Mouse (Mus musculus) adrenal gland, postnatal 36 days (tissue): ENCODE data around the gene 1700012A03Rik. TPM values are rescaled to one million over a fixed set of nuclear protein-coding genes. Genes with fewer than 3 reads are reported as not detected.
A peak's percentile ranks its signal among the peaks of the same experiment; 100 is the strongest.

Source experiments
- DNase-seq, 2 experiments: peaks; one replicate each; pipeline ENCODE4 v3.0.0; 2021; ENCODE audit warnings: mixed read lengths in 1 of 2
- long read RNA-seq, 2 experiments: library from polyadenylated mRNA; stranded (forward); transcript quantifications; one replicate each; pipeline ENCODE4 v2.0.0; 2021; ENCODE audit warnings: borderline sequencing depth in 2 of 2
- total RNA-seq, 2 experiments: library from RNA; stranded (reverse); gene quantifications; 2 replicates each; pipeline ENCODE4 v1.2.3; 2021

1700012A03Rik gene
- not detected for total RNA-seq
- long read RNA-seq, experiment 1: 0 reads
- long read RNA-seq, experiment 2: 0 reads

DNA sequence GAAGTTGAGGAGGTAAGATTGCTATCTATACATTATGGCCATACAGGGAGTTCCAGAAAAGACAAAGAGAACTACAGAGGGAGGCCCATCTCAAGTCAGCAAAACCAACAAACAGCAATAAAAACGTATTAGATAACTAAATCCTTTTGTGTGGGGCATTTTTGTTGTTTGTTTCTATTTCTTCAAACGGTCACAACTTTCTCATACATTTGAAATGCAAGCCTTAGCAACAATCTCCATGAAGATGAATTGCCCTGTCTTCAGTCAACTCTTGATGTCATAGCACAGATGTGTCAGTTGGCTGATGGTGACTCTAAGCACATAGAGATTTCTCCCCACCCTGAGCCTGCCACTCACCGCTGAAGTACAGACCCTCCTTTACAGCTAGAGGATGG, at the start of gene 1700012A03Rik:
Gene 1700012A03Rik (plus strand): TSS at position 296 of the 395 bp plus-strand sequence.
- DNase-seq: no peak

DNA sequence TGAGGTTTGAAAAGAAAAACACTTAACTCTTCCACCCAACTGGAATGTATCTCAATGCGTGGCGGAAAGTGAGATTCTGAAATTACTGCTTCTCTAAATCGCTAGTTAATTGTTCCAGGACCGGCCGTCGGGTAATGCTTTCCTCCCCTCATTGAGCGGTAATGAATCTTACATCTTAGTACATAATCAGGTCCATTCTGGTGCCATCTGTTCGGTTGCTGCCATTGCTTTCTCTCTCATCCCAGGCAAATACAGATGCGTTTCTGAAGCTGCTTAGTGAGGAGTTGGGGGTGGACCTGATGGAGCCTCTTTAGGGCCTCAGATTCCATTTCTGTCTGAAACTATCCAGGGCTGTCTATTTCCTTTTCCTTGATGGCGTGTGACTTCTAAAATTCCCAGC, 45.8 kb upstream of the 1700012A03Rik start:
- DNase-seq: no peak

DNA sequence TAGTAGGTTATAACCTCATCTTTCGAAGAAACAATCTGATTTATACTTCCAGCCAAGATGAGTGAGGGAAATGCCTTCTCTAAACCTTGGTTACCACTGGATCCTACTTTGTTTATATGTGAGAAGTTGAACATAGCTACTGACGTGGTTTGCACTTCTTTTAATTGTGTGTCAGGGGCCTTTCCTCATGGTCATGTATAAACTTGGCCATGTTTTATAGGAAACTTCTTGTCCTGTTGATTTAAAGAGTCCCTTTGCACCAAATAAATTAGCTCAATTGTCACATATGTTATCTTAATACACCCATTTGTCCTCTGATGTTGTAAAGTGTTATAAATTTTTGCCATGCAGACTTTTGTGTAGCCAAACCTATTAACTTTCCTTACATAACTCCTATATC, 44.1 kb upstream of the 1700012A03Rik start:
- no peak for DNase-seq

DNA sequence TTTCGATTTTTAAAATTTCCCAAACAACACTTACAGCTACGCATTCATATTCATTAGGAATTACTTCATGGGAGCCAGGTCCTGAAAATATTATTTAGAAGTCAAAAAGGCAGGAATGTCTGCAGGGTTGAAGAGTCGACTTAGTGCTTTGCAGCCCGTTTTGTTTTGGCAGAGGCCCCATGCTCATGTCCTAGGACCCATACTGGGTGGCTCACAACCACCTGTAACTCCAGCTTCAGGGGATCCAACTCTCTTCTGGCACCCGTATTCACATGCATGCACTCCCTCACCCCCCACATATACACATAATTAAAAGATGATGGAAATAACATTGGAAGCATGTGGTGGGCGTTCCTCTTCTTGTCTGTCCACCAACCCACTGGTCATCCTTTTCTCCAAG, 43.7 kb upstream of the 1700012A03Rik start:
- DNase-seq: no peak

DNA sequence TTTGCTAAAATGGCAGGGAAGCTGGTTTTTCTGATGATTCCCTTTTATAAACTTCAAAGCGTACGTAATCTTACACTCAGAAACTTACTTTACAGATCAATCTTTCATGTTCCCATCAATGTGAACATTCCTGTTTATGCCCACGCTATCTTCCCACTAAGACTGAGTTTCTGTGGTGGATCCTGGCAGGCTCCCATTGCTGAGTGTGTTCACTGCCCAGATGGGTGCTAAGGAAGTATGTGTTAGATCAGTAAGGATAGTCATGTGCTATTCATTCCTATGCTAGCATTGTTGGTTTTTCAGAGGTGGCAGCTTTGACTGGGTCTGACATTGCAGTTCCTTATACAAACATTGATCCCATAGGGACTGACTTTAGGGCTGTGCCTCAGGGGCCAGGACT, 42.7 kb upstream of the 1700012A03Rik start:
- no peak for DNase-seq

DNA sequence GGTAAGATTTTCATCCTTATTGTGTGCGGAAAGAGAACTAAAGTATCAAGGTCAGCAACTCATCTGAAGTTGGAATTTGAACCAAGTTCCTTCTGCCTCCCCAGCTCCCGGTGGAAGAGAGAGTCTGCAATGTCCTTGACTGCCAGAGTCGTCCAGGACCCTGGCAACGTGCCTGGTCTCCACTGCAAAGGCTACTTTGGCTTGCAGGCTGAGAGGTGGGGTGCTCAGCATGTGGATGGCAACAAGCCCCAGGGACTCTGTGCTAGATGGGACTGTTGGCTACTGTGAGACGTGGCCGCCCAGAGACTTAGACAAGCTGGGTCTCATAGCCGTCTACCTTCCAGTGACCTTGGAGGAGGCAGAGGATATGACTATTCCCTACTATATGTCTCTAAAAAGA, 33.2 kb upstream of the 1700012A03Rik start:
- peak; percentile 76 to 84 for DNase-seq

DNA sequence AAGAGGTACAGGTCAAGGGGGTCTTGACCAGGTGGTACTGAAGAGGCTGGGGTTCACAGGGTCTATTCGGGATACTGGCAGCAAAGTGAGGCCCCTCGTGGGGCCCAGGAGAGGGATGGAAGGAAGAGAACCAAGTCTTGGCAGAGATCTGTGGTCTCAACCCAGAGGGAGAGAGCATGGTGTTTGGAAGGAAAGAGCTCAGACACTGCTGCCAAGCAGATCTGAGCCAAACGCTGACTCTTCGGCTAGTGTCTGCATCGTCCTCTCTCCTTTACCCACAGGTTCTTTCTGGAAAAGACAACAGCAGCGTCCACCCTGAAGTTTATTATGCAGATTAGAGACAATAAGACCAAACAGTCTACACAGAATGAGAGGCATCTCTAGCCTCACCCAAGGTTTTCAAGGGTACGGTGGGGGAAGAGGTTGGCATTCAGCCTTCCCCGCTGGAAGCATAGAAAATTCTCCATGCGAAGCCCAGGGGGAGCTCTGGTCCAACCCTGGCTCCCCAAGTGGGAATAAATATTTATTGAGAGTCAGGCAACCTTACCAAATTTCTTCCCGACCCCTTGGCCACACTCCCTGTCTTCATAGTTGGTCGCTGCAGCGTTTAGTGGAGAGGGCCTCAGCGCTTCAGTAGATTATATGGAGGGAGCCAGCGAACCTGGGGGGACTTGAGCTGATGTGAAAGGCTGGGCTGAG, 32.5 kb upstream of the 1700012A03Rik start:
- DNase-seq: peak in 1 of 2 experiments; percentile 25

DNA sequence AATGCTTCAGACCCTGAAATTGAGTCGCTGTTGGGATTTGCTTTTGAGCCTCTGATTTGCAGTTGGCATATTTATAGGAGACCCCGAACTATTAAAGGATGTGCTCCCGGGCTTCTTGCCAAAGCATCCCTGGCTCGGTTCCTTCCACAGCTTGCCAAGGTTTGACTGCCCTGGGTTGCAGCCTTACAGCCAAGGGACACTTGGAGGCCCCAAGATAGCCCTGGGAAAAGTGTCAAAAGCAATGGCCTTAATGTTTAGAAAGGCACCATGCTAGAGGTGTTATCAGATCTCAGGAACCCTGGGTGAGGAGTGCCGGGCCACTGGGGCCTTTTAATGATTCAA, 32.0 kb upstream of the 1700012A03Rik start:
- peak; percentile 72 to 74 for DNase-seq

DNA sequence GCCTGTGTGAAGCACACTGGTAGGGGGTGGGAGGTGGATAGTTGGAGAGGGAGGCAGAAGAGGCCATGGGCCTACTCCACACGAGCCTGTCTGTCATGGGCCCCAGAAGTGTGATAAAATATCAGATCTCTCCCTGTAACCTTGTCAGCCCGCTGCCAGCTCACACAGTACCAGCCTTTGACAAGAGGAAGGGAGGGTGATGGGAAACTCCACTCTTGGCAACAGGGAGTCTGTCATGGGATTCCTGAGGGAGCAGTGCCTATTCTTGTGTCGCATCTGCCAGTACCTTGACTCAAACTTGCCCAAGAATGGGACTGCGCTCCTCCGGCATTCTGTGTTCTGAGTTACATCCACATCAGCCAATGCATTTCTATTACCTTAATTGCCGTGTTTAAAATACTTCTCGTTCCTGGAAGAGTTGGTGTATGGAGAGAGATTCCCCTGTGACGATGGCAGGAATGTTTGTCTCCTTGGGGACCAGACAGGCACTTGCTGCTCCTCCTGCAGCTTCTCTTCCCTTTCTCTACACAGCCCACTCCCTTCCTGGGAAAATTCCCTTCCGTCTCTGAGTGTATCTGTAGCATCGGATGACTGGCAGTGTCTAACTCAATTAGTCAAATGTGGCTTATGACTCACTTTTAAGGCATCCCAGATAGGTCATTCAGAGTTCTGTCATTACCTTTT, 28.1 kb upstream of the 1700012A03Rik start:
- DNase-seq: no peak

DNA sequence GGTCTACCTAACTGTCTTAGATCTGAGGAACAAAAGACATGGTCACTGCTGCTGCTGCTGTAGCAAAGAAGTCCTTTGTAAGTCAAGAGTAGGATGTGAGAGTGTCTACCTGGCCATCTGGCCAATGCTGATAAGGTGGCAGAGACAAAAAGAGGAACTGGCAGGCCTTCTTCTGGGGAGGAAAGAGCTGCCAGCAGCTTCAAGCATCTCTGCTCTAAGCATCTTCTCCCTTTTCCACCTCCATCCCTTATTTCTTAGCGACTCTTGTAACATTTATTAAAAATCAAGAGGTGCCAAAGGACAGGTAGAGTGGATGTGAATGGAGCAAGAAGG, 27.5 kb upstream of the 1700012A03Rik start:
- DNase-seq: no peak

DNA sequence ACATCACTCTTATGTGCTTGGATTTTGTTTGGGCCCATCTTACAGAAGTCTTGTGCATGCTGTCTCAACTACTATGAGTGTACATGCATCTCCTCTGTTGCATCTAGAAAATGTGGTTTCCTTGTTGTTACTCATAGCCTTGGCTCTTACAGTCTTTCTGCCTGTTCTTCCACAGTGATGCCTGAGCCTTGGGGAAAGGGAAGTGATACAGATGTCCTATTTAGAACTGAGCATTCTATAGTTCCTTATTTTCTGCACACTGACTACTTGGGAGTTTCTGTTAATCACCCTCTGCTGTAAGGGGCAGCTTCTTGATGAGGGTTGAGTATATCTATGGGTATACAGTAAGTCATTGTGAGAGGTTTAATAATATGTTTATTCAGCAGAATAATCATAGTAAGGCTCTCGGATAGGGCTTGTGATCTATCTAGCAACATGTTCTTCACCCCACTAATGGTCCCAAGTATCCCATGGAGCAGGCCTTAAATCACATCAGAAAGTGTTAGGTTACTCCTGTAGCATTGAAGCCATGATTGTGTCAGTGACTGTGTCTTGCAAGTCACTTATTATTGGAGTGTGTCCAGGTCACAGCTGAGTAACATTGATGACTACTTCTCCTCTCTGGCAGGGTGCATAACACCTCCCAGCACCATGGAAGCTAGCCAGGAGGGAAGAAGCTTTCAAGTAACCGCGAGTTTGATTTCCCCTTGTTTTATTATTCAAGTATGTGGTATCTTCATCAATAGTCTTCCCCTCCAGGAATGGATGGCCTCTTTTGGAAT, 21.6 kb upstream of the 1700012A03Rik start:
- DNase-seq: peak in 1 of 2 experiments; percentile 16

DNA sequence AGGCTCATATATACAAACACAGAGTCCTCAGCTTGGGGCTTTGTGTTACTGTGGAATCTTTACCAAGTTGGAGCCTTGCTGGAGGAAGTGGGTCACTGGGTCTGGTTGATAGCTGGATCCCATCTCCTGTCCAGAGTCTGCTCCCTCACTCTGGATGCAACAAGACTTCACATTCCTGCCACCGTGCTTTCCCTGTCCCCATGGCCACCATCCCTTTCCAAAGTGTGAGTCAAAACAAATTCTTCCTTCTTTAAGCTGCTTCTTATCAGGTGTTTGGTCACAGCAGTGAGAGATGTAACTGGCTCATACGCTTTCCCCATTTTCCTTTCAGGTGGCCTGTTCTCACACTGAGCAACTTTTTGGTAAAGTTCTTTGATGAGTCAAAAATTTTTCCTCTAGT, 15.8 kb upstream of the 1700012A03Rik start:
- no peak for DNase-seq

DNA sequence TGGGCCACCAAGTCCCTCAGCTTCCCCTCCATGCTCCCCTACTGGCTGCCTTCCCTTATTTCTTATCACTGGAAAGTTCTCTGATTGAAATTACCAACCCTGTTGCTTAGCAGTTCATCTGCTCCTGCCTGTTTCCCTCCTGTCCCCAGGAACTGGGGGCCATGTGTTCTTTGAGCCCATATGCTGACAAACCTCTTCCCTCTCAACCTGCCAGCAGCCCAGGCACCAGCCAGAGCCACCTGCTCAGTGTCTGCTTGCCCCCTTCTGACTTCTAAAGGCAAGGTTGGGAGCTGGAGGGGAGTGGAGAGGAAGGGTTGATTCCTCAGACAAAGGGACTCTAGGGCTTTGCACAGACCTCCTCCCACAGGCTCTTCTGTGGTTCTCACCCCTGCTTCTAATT, 4.7 kb upstream of the 1700012A03Rik start:
- no peak for DNase-seq

DNA sequence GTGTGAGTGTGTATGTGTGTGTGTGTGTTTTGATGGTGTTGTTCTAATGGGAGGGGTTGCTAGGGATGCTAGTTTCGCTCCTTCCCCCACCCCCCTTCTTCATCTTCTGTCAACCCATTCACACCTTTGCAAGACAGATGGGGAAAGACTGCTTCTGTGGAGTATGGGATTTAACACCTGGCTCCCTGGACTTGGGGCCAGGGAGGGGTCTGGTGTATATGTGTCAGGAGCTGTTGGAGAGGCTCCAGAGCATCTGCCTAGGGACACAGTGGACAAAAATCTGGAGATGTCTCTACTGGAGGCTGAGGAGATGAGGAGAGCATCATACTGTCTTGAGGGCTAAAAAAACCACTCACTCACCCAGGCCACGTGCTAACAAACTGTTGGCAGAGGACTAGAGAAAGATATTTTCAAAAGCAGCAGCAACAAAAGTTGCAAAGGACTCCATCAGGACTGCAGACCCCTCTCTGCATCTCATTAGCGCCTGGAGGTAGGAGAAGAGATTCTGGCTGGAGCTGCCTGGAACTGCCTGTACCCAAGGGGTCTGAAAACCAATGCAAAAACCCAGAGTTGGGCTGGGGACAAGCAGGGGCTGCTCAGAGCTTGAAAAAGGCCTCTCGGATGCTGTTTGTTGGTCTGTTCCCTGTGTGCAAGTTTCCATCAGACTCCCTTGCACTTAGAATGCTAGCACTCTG, 643 bp upstream of the 1700012A03Rik start:
- DNase-seq: no peak

DNA sequence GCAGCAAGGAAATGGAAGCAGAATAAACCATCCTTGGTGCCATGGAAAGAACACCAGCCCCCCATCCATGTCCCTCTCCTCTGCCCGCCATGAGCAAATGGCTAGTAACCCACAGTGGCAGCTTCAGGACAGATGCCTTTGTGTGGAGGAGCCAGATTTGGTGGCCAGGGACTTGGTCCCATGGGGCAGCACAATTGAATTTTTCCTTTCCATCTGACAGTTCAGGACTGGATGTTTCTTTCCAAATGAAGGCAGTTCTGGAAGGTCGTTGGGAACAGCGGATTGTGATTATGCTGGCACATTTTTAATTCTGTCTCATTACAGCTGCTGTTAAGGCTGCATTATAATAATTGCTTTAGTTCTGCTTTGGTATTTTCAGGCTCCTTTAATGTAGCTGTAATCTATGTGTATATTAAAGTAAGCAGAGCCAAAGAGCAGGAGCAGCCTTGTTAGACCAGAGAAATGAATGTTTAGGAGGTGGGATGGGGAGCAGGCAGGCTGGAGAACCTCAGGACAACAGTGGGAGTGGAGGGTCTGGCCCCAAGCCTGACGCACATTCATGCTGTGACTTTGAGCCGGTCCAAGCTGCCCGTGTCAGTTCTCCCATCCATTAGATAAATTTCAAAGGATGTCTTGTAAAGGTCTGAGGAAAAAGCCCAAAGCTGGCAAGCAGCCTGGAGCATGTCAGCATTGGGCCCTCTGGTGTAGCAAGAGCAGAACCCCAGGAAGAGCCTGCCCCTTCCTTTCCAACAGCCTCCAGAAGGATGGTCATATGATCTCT, 2.3 kb downstream of the 1700012A03Rik start:
- DNase-seq: peak; percentile 60 to 68

DNA sequence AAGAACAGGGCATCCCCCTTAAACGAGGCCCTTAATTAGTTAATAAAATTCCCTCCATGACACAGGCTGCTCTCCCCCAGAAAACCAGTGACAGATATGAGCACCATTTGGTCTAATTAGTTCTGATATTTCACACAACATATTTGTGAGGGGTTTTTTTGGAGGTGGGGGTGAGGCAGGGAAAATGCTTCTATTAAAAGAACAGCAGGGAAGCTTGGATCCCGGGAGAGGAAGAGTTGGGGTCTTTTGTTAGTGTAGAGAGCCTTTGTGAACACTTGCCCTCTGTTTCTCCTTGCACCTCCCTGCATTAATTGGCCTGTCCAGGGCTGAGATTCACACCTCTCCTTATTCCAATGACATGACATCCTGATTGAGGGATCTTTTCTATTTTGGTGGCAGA, 6.5 kb downstream of the 1700012A03Rik start:
- no peak for DNase-seq

DNA sequence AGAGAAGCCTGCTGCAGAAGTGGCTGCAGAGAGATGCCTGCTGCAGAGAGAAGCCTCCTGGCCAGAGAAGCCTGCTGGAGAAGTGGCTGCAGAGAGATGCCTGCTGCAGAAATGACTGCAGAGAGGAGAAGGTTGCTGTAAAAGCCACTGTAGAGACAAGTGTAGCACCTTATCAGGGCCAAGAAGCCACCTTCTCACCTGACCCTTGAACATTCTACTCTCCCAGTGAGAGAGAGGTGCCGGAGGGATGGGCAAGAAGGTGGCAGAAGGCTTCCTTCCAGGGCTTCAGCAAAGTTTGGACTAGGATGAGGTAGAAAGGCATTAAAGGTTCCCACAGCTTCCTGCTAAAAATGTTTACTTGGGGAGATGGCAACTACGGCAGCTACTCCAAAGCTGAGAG, 8.5 kb downstream of the 1700012A03Rik start:
- DNase-seq: no peak

DNA sequence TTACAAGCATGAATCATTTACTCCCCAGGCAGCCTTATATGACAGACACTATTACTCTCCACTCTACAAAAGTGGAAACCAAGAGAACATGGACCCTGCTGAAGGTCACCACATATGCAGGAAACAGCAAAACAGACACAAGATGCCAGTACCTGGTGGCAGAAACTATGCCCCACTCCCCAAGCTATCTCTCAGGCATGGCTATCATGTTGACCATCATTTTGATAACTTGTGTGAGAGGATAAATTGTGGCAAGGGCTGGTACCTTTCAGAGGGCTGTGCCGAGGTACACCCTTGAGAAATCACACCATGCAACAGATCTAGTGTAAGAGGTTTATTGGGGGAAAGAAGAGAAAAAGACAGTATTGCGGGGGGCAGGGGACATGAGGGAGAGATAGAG, 10.6 kb downstream of the 1700012A03Rik start:
- DNase-seq: no peak

DNA sequence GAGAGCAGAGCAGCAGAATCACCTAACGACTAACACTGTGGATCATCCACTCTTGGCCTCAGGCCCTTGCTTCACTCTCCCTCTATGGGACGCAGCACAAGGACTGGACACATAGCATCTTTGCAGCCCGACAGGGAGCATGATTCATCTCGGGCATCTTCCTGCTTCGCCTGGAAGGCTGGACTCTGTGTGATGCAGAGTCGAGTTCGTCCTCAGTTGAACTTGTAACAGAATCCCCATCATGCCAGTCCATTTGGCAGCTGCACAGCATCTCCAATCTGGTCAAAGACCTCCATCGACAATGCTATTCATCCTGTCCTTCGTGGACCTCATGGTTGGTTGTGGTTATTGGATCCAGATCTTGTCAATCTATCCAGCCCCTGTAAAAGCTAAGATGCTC, 11.2 kb downstream of the 1700012A03Rik start:
- DNase-seq: no peak

DNA sequence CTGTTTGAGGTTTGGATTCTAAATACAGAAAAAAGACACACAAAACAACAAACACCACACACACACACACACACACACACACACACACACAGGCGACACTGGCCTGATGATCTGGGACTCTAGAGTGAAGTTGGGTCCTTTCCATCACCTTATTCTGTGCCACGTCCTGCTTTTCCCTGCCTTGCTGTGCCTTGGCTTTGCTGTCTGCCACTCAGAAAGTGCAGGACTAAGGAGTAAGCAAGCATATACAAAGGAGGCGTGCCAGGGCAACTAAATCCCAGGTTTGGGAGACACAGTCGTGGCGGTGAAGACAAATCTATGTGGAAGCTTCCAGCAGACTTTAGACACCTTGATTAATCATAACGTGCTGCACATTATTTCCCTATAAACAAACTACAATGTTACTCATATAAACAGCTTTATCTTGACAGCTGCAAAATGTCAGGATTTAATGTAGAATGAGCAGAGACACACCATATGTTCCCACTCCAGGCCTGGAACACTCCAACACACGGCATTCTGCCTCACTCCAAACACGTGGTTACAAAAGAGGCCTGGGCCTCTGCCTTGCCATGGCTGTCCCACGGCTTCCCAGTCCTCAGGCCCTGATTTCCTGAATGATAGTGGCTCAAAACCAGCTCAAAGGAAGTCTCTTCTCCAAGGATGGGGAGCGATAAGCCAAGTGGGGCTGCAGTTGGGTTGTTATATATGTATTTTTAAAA, 15.9 kb downstream of the 1700012A03Rik start:
- no peak for DNase-seq

DNA sequence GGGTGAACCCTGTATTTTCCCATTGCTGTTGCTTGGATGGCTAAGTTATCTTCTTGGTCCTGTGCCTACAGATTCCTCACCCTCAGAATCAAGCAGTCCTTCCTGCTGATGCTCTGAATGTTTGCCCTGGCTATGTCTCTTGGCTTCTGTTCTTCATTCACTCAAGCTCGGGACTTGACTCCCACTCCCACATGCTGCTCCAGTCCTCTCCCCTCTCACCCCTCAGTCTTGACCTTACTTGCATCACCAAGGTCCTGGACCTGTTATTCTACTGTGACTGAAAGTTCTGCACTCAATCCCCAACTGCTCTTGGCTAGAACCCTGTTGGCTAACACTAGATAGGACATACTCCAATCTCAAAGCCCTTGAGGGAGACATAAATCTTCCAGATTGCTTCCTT, 22.1 kb downstream of the 1700012A03Rik start:
- DNase-seq: no peak
